Mouse (Mus musculus): ENCODE measurements around the gene Mansc4. TPM values are rescaled to one million over a fixed set of nuclear protein-coding genes. Genes with fewer than 3 reads are reported as not detected.

The Mansc4 gene
- polyA plus RNA-seq, 1 experiment, result not detected

DNA sequence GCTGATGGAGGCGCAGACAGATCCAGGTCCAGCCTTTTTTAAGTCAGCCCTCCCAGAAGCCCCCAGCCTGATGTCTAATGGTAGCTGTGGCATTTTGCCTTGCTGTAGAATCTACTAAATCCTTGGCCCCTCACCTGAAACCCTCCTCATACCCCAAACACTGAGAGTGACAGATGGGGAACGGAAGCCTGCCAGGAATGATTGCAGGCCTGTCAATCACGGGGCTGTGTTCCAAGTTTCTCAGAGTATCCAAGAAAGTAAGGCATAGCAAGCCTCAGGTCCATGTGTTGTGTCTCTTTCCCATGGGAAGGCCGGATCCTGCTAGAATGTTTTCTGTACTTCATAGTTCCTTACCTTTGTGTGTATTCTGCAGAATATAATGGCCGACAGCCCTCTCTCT is 3.4 kb upstream of the Mansc4 start:
- Histone ChIP-seq H3K36me3 (ENCODE audit: control insufficient read depth) (peaks cover 3% of the 10 kb centered on the region), H3K4me3 (replicated peaks) (no peak overlapping the region), H3K4me1 (ENCODE audit: control insufficient read depth) (peaks cover 26% of the 10 kb centered on the region), H3K27me3 (ENCODE audit: control insufficient read depth) (peaks cover 15% of the 10 kb centered on the region), H3K9me3 (ENCODE audit: control insufficient read depth, low read length) (no peaks in the 10 kb centered on the region)
- no peak for TF ChIP-seq GATA1 (IDR thresholded peaks at IDR 0.05; ENCODE audit: low read length)
- TF ChIP-seq TAL1 (IDR thresholded peaks at IDR 0.05; ENCODE audit: low read length), result no peak

GRCm38 (mm10) chr6:147088517-147088916 is 1.7 kb upstream of the Mansc4 start:
- Histone ChIP-seq H3K4me3 (replicated peaks) (no peak overlapping the region), H3K4me1 (ENCODE audit: control insufficient read depth) (peaks cover 26% of the 10 kb centered on the region), H3K9me3 (ENCODE audit: control insufficient read depth, low read length) (no peaks in the 10 kb centered on the region), H3K27me3 (ENCODE audit: control insufficient read depth) (peaks cover 15% of the 10 kb centered on the region), H3K36me3 (ENCODE audit: control insufficient read depth) (no peaks in the 10 kb centered on the region)
- TF ChIP-seq TAL1 (IDR thresholded peaks at IDR 0.05; ENCODE audit: low read length) (no peak), GATA1 (IDR thresholded peaks at IDR 0.05; ENCODE audit: low read length) (no peak)

- no peaks in the 10 kb centered on the region for H3K9me3 ChIP-seq (ENCODE audit: control insufficient read depth, low read length)
- H3K36me3 ChIP-seq (ENCODE audit: control insufficient read depth), result no peaks in the 10 kb centered on the region
- H3K4me1 ChIP-seq (ENCODE audit: control insufficient read depth), result peaks cover 21% of the 10 kb centered on the region
- peaks cover 15% of the 10 kb centered on the region for H3K27me3 ChIP-seq (ENCODE audit: control insufficient read depth)
- no peak for TF ChIP-seq TAL1 (IDR thresholded peaks at IDR 0.05; ENCODE audit: low read length)
- H3K4me3 ChIP-seq (replicated peaks), result no peak overlapping the region
Measured at GRCm38 (mm10) chr6:147087736-147088135, 904 bp upstream of the Mansc4 start.

GRCm38 (mm10) chr6:147085398-147086040 is 1.3 kb downstream of the Mansc4 start:
- Histone ChIP-seq H3K4me3 (replicated peaks) (no peak overlapping the region), H3K9me3 (ENCODE audit: control insufficient read depth, low read length) (no peaks in the 10 kb centered on the region), H3K36me3 (ENCODE audit: control insufficient read depth) (no peaks in the 10 kb centered on the region), H3K27me3 (ENCODE audit: control insufficient read depth) (peaks cover 7% of the 10 kb centered on the region), H3K4me1 (ENCODE audit: control insufficient read depth) (peaks cover 1% of the 10 kb centered on the region; the same call in 1 of the 2 replicates)
- TF ChIP-seq TAL1 (IDR thresholded peaks at IDR 0.05; ENCODE audit: low read length), result no peak

GRCm38 (mm10) chr6:147079919-147080318 is 6.9 kb downstream of the Mansc4 start:
- Histone ChIP-seq H3K4me3 (replicated peaks) (no peak overlapping the region), H3K36me3 (ENCODE audit: control insufficient read depth) (peaks cover 2% of the 10 kb centered on the region)
- TF ChIP-seq GATA1 (IDR thresholded peaks at IDR 0.05; ENCODE audit: low read length) (no peak), TAL1 (IDR thresholded peaks at IDR 0.05; ENCODE audit: low read length) (no peak)

DNA sequence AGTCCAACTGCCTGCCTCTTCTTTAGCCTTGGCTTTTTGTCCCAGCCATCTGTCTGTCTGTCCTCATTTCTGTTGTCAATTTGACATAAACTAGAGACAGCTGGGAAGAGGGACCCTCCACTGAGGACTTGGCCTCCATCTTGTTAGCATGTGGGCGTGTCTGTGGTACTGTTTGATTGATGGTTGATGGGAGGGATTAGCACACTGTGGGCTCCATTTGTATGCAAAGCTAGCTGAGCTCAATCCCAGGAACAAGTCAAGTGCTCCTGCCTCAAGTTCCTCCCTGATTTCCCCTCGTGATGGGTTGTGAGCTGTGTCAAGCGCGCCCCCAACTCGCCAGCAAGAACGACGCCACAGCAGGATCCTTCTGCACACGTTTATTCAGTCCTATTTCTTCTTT is 10.0 kb downstream of the Mansc4 start:
- Histone ChIP-seq H3K4me3 (replicated peaks) (no peak overlapping the region), H3K36me3 (ENCODE audit: control insufficient read depth) (peaks cover 10% of the 10 kb centered on the region), H3K4me1 (ENCODE audit: control insufficient read depth) (no peaks in the 10 kb centered on the region), H3K27me3 (ENCODE audit: control insufficient read depth) (no peaks in the 10 kb centered on the region), H3K9me3 (ENCODE audit: control insufficient read depth, low read length) (no peaks in the 10 kb centered on the region)
- no peak for TF ChIP-seq TAL1 (IDR thresholded peaks at IDR 0.05; ENCODE audit: low read length)
- no peak for TF ChIP-seq GATA1 (IDR thresholded peaks at IDR 0.05; ENCODE audit: low read length)

More at GRCm38 (mm10) chr6:147079919-147080318, 6.9 kb downstream of the Mansc4 start:
- H3K4me1 ChIP-seq (ENCODE audit: control insufficient read depth), result no peaks in the 10 kb centered on the region
- no peaks in the 10 kb centered on the region for H3K9me3 ChIP-seq (ENCODE audit: control insufficient read depth, low read length)
- H3K27me3 ChIP-seq (ENCODE audit: control insufficient read depth), result no peaks in the 10 kb centered on the region

DNA sequence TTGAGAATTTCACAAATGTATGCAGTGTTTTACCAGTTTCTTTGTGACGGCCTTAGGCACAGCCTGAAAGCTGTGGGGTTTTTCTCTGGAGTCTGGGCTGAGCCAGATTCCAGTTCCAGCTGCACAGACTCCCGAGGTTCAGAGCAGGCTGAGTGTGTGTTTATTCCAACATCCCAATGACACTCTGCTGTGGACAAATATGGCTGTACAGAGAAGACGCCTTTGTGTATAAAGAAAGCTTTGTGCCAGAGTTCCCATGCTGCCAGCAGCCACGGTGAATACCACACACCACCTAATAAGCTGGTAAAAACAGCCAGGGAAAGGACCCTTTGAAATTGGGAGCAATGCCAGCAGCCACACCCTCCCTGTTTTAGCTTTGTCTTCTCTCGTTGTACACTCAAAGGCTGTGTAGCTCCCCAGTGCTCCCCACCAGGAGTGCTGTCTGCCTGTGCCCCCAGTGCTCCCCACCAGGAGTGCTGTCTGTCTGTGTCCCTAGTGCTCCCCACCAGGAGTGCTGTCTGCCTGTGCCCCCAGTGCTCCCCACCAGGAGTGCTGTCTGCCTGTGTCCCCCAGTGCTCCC is 10.9 kb downstream of the Mansc4 start:
- H3K9me3 ChIP-seq (ENCODE audit: control insufficient read depth, low read length), result no peaks in the 10 kb centered on the region
- no peak overlapping the region for H3K4me3 ChIP-seq (replicated peaks)
- no peaks in the 10 kb centered on the region for H3K27me3 ChIP-seq (ENCODE audit: control insufficient read depth)
- no peaks in the 10 kb centered on the region for H3K4me1 ChIP-seq (ENCODE audit: control insufficient read depth)
- TF ChIP-seq GATA1 (IDR thresholded peaks at IDR 0.05; ENCODE audit: low read length) (no peak), TAL1 (IDR thresholded peaks at IDR 0.05; ENCODE audit: low read length) (no peak)
- peaks cover 19% of the 10 kb centered on the region for H3K36me3 ChIP-seq (ENCODE audit: control insufficient read depth)

GRCm38 (mm10) chr6:147064944-147065261 is 21.9 kb downstream of the Mansc4 start:
- Histone ChIP-seq H3K4me3 (replicated peaks) (no peak overlapping the region), H3K36me3 (ENCODE audit: control insufficient read depth) (peaks cover 44% of the 10 kb centered on the region), H3K27me3 (ENCODE audit: control insufficient read depth) (no peaks in the 10 kb centered on the region), H3K9me3 (ENCODE audit: control insufficient read depth, low read length) (no peaks in the 10 kb centered on the region), H3K4me1 (ENCODE audit: control insufficient read depth) (no peaks in the 10 kb centered on the region)
- TF ChIP-seq GATA1 (IDR thresholded peaks at IDR 0.05; ENCODE audit: low read length) (no peak), TAL1 (IDR thresholded peaks at IDR 0.05; ENCODE audit: low read length) (no peak)

DNA sequence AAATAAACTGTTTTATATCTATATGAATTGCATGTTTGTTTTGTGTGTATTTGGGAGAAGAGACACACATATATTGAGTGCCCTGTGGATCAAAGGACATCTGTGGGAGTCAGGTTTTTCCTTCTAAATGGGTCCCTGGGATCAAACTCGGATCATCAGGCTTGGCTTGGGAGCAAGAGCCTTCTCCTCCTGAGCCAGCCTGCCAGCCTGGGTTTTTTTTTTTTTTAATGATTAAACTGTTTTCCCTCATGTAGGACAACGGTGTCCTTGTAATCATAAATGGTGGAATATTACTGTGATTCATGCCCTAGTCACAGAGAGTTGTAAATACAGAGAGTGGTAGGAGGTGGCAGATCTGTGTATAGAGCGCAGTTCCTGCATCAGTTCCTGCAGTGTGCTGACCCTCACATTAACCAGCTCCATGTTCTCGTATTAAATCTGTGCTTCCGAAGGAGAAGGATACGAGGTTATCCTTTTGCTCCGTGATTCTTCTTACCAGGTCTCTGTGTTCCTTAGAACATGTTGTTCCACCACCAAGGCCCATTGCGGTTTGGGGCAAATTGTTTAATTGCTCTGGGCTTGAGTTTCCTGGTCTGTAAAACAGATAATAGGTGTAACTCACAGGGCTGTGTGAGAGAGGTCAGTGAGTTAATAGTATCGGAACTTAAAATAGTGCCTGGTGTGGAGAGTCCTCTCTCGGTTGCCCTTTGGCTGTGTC is 22.4 kb downstream of the Mansc4 start:
- H3K9me3 ChIP-seq (ENCODE audit: control insufficient read depth, low read length), result no peaks in the 10 kb centered on the region
- H3K27me3 ChIP-seq (ENCODE audit: control insufficient read depth), result no peaks in the 10 kb centered on the region
- H3K4me3 ChIP-seq (replicated peaks), result no peak overlapping the region
- H3K4me1 ChIP-seq (ENCODE audit: control insufficient read depth), result no peaks in the 10 kb centered on the region
- peaks cover 46% of the 10 kb centered on the region for H3K36me3 ChIP-seq (ENCODE audit: control insufficient read depth)
- TF ChIP-seq TAL1 (IDR thresholded peaks at IDR 0.05; ENCODE audit: low read length) (no peak), GATA1 (IDR thresholded peaks at IDR 0.05; ENCODE audit: low read length) (no peak)

All from erythroblast, embryonic 14.5 days (primary cell).